Mouse (Mus musculus): ENCODE results near the gene Ddx54. TPM values are rescaled to one million over a fixed set of nuclear protein-coding genes. Genes with fewer than 3 reads are reported as not detected.

The Ddx54 gene
- polyA plus RNA-seq, 2 experiments = 34.1 to 36.1 TPM

GRCm38 (mm10) chr5:120588569-120589094, 23.9 kb upstream of the Ddx54 start, which contains the start of the genes Tpcn1 and Iqcd:
Gene Tpcn1, minus strand, starts transcription at chr5:120588673.
Gene Iqcd, plus strand, starts transcription at chr5:120589016.
- DNase-seq (ENCODE audit: low spot score) (peak; percentile 100), ATAC-seq (ENCODE audit: low FRiP score, low read depth) (peak; percentile 99)
- Histone ChIP-seq H3K4me1 (ENCODE audit: control insufficient read depth, insufficient read depth, low read length) (peaks cover 16% of the 10 kb centered on the region), H3K9me3 (ENCODE audit: control insufficient read depth, low read length) (no peaks in the 10 kb centered on the region), H3K4me3 (replicated peaks; ENCODE audit: low read length) (peak within 1 kb of the TSS; percentile 87), H3K27me3 (ENCODE audit: control insufficient read depth, insufficient read depth, low read length) (no peaks in the 10 kb centered on the region), H3K36me3 (ENCODE audit: control insufficient read depth, insufficient read depth, low read length) (peaks cover 15% of the 10 kb centered on the region), H3K27ac (replicated peaks; ENCODE audit: low read depth, low read length) (0 out of 2 replicates have a peak within 1 kb of the TSS, but pooled peaks have one; percentile 33), H3K4me2 (replicated peaks; ENCODE audit: low read depth, low read length, severe bottlenecking) (peak within 1 kb of the TSS; percentile 86), H3K9ac (ENCODE audit: low read depth, low read length, severe bottlenecking) (peak within 1 kb of the TSS; percentile 80)
- WGBS = 1% methylated on average over 25 of the region's 35 CpGs
- TF ChIP-seq POLR2A (IDR thresholded peaks at IDR 0.05; ENCODE audit: borderline replicate concordance, extremely low read depth, insufficient read depth, insufficient read length) = no peak; the same call in 1 of the 2 replicates

GRCm38 (mm10) chr5:120590356-120591010, 22.1 kb upstream of the Ddx54 start:
- no peak for TF ChIP-seq POLR2A (IDR thresholded peaks at IDR 0.05; ENCODE audit: borderline replicate concordance, extremely low read depth, insufficient read depth, insufficient read length)
- no peak for DNase-seq (ENCODE audit: low spot score)

GRCm38 (mm10) chr5:120592141-120592540, 20.4 kb upstream of the Ddx54 start:
- 62% methylated on average over 7 of the region's 7 CpGs for WGBS

More at GRCm38 (mm10) chr5:120590356-120591010, 22.1 kb upstream of the Ddx54 start:
- H3K4me2 ChIP-seq (replicated peaks; ENCODE audit: low read depth, low read length, severe bottlenecking) = no peak overlapping the region
- WGBS = 70% methylated on average over 16 of the region's 16 CpGs
- no peaks in the 10 kb centered on the region for H3K27me3 ChIP-seq (ENCODE audit: control insufficient read depth, insufficient read depth, low read length)
- no peak overlapping the region for H3K4me3 ChIP-seq (replicated peaks; ENCODE audit: low read length)
- ATAC-seq (ENCODE audit: low FRiP score, low read depth) = no peak
- no peak overlapping the region for H3K9ac ChIP-seq (ENCODE audit: low read depth, low read length, severe bottlenecking)
- H3K9me3 ChIP-seq (ENCODE audit: control insufficient read depth, low read length) = no peaks in the 10 kb centered on the region
- H3K4me1 ChIP-seq (ENCODE audit: control insufficient read depth, insufficient read depth, low read length) = peaks cover 16% of the 10 kb centered on the region
- no peak overlapping the region for H3K27ac ChIP-seq (replicated peaks; ENCODE audit: low read depth, low read length)
- H3K36me3 ChIP-seq (ENCODE audit: control insufficient read depth, insufficient read depth, low read length) = no peaks in the 10 kb centered on the region

GRCm38 (mm10) chr5:120594485-120594884, 18.1 kb upstream of the Ddx54 start:
- H3K9me3 ChIP-seq (ENCODE audit: control insufficient read depth, low read length) = no peaks in the 10 kb centered on the region
- WGBS = 90% methylated on average over 6 of the region's 6 CpGs
- DNase-seq (ENCODE audit: low spot score) (no peak), ATAC-seq (ENCODE audit: low FRiP score, low read depth) (no peak)
- H3K9ac ChIP-seq (ENCODE audit: low read depth, low read length, severe bottlenecking) = no peak overlapping the region
- no peak overlapping the region for H3K27ac ChIP-seq (replicated peaks; ENCODE audit: low read depth, low read length)
- H3K36me3 ChIP-seq (ENCODE audit: control insufficient read depth, insufficient read depth, low read length) = no peaks in the 10 kb centered on the region
- H3K4me2 ChIP-seq (replicated peaks; ENCODE audit: low read depth, low read length, severe bottlenecking) = no peak overlapping the region
- H3K27me3 ChIP-seq (ENCODE audit: control insufficient read depth, insufficient read depth, low read length) = no peaks in the 10 kb centered on the region
- TF ChIP-seq POLR2A (IDR thresholded peaks at IDR 0.05; ENCODE audit: borderline replicate concordance, extremely low read depth, insufficient read depth, insufficient read length) = no peak
- no peaks in the 10 kb centered on the region for H3K4me1 ChIP-seq (ENCODE audit: control insufficient read depth, insufficient read depth, low read length)
- H3K4me3 ChIP-seq (replicated peaks; ENCODE audit: low read length) = no peak overlapping the region

More at GRCm38 (mm10) chr5:120592141-120592540, 20.4 kb upstream of the Ddx54 start:
- DNase-seq (ENCODE audit: low spot score) (no peak), ATAC-seq (ENCODE audit: low FRiP score, low read depth) (no peak)
- peaks cover 7% of the 10 kb centered on the region for H3K4me1 ChIP-seq (ENCODE audit: control insufficient read depth, insufficient read depth, low read length)
- H3K27me3 ChIP-seq (ENCODE audit: control insufficient read depth, insufficient read depth, low read length) = no peaks in the 10 kb centered on the region
- no peak overlapping the region for H3K9ac ChIP-seq (ENCODE audit: low read depth, low read length, severe bottlenecking)
- no peaks in the 10 kb centered on the region for H3K9me3 ChIP-seq (ENCODE audit: control insufficient read depth, low read length)
- H3K36me3 ChIP-seq (ENCODE audit: control insufficient read depth, insufficient read depth, low read length) = no peaks in the 10 kb centered on the region
- H3K4me2 ChIP-seq (replicated peaks; ENCODE audit: low read depth, low read length, severe bottlenecking) = no peak overlapping the region
- no peak overlapping the region for H3K27ac ChIP-seq (replicated peaks; ENCODE audit: low read depth, low read length)
- TF ChIP-seq POLR2A (IDR thresholded peaks at IDR 0.05; ENCODE audit: borderline replicate concordance, extremely low read depth, insufficient read depth, insufficient read length) = no peak
- H3K4me3 ChIP-seq (replicated peaks; ENCODE audit: low read length) = no peak overlapping the region

GRCm38 (mm10) chr5:120599625-120600024, 12.9 kb upstream of the Ddx54 start:
- no peaks in the 10 kb centered on the region for H3K36me3 ChIP-seq (ENCODE audit: control insufficient read depth, insufficient read depth, low read length)
- ATAC-seq (ENCODE audit: low FRiP score, low read depth) (no peak), DNase-seq (ENCODE audit: low spot score) (no peak)
- no peaks in the 10 kb centered on the region for H3K4me1 ChIP-seq (ENCODE audit: control insufficient read depth, insufficient read depth, low read length)
- no peak overlapping the region for H3K9ac ChIP-seq (ENCODE audit: low read depth, low read length, severe bottlenecking)
- H3K4me2 ChIP-seq (replicated peaks; ENCODE audit: low read depth, low read length, severe bottlenecking) = no peak overlapping the region
- H3K4me3 ChIP-seq (replicated peaks; ENCODE audit: low read length) = no peak overlapping the region
- no peaks in the 10 kb centered on the region for H3K9me3 ChIP-seq (ENCODE audit: control insufficient read depth, low read length)
- H3K27me3 ChIP-seq (ENCODE audit: control insufficient read depth, insufficient read depth, low read length) = no peaks in the 10 kb centered on the region
- TF ChIP-seq POLR2A (IDR thresholded peaks at IDR 0.05; ENCODE audit: borderline replicate concordance, extremely low read depth, insufficient read depth, insufficient read length) = no peak
- no peak overlapping the region for H3K27ac ChIP-seq (replicated peaks; ENCODE audit: low read depth, low read length)
- WGBS = 93% methylated on average over 6 of the region's 6 CpGs
